Mouse (Mus musculus): ENCODE results near the gene Icos. TPM values are rescaled to one million over a fixed set of nuclear protein-coding genes. Genes with fewer than 3 reads are reported as not detected.

Icos gene
- polyA plus RNA-seq, 1 experiment = not detected

GRCm38 (mm10) chr1:60940620-60941019, 37.1 kb upstream of the Icos start:
- 71% methylated on average over 1 of the region's 1 CpGs for WGBS
- no peaks in the 10 kb centered on the region for H3K4me1 ChIP-seq (ENCODE audit: control insufficient read depth, insufficient read depth, low read length)

DNA sequence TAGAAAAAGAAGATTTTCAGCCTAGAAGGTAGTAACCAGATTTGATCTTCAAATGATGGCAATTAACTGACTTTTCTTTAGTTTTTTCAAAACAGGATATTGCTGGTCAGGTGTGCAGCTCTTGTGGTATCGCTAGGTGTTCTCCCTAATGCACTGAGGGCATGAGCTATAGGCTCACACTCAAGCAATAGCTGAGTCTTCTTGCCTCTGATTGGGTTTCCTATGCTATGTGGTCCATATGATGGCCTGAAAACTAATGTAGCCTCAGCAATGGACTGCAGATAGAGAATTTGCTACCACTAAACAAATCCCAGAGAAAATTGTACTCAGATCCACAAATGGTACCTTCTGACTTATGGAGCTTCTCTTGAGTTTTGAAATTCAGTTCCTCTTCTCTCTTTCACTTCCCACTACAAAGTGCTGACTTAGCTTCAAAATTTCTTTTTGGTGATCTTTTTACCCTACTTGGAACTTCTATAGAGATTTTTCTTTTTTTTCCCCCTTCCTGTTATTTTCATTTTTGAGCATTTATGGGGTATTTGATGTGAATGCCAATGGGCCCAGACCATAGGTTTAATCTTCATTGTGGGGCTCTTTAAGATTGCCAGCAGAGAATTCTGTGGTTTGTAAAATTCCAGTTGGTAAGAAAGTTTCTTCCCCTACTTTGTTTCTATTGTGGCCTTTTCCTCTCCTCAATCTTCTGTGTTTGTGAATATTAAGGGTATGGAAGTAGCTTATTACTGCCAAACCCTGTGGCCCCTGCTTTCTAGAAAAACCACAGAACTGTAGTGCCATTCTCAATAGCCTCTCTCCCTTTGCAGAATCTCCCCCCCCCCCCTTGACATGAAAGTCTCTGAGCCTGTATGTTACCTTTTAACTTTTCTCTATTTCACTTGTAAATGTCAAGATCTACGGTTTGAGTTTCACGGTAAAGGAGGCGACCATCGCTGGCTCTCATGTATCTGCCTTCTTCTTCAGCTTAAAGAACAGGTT, 36.4 kb upstream of the Icos start:
- H3K27me3 ChIP-seq (ENCODE audit: control insufficient read depth, insufficient read depth, low read length) = no peaks in the 10 kb centered on the region
- no peak for TF ChIP-seq POLR2A (IDR thresholded peaks at IDR 0.05; ENCODE audit: borderline replicate concordance, insufficient read depth, low read length)
- TF ChIP-seq CTCF (IDR thresholded peaks at IDR 0.05; ENCODE audit: borderline replicate concordance, insufficient read depth, low read depth, low read length) = no peak
- 95% methylated on average over 5 of the region's 5 CpGs for WGBS

More at GRCm38 (mm10) chr1:60940620-60941019, 37.1 kb upstream of the Icos start:
- no peak for TF ChIP-seq CTCF (IDR thresholded peaks at IDR 0.05; ENCODE audit: borderline replicate concordance, insufficient read depth, low read depth, low read length)
- TF ChIP-seq POLR2A (IDR thresholded peaks at IDR 0.05; ENCODE audit: borderline replicate concordance, insufficient read depth, low read length) = no peak
- Histone ChIP-seq H3K4me3 (replicated peaks; ENCODE audit: insufficient read depth, low read depth, low read length) (no peak overlapping the region), H3K27me3 (ENCODE audit: control insufficient read depth, insufficient read depth, low read length) (no peaks in the 10 kb centered on the region), H3K27ac (ENCODE audit: insufficient read depth, low read length) (no peak overlapping the region)
- no peak for DNase-seq

GRCm38 (mm10) chr1:60942921-60943320, 34.8 kb upstream of the Icos start:
- H3K4me3 ChIP-seq (replicated peaks; ENCODE audit: insufficient read depth, low read depth, low read length) = no peak overlapping the region
- no peaks in the 10 kb centered on the region for H3K27me3 ChIP-seq (ENCODE audit: control insufficient read depth, insufficient read depth, low read length)
- no peaks in the 10 kb centered on the region for H3K4me1 ChIP-seq (ENCODE audit: control insufficient read depth, insufficient read depth, low read length)
- TF ChIP-seq POLR2A (IDR thresholded peaks at IDR 0.05; ENCODE audit: borderline replicate concordance, insufficient read depth, low read length) (no peak), CTCF (IDR thresholded peaks at IDR 0.05; ENCODE audit: borderline replicate concordance, insufficient read depth, low read depth, low read length) (no peak)
- WGBS = 93% methylated on average over 2 of the region's 2 CpGs
- no peak overlapping the region for H3K27ac ChIP-seq (ENCODE audit: insufficient read depth, low read length)
- DNase-seq = no peak

More for the DNA sequence above, 36.4 kb upstream of the Icos start:
- DNase-seq = no peak
- Histone ChIP-seq H3K4me3 (replicated peaks; ENCODE audit: insufficient read depth, low read depth, low read length) (no peak overlapping the region), H3K27ac (ENCODE audit: insufficient read depth, low read length) (no peak overlapping the region), H3K4me1 (ENCODE audit: control insufficient read depth, insufficient read depth, low read length) (no peaks in the 10 kb centered on the region)

GRCm38 (mm10) chr1:60945633-60946401, 31.9 kb upstream of the Icos start:
- Histone ChIP-seq H3K27me3 (ENCODE audit: control insufficient read depth, insufficient read depth, low read length) (no peaks in the 10 kb centered on the region), H3K27ac (ENCODE audit: insufficient read depth, low read length) (no peak overlapping the region), H3K4me1 (ENCODE audit: control insufficient read depth, insufficient read depth, low read length) (no peaks in the 10 kb centered on the region), H3K4me3 (replicated peaks; ENCODE audit: insufficient read depth, low read depth, low read length) (no peak overlapping the region)
- WGBS = 73% methylated on average over 8 of the region's 8 CpGs
- no peak for DNase-seq
- TF ChIP-seq POLR2A (IDR thresholded peaks at IDR 0.05; ENCODE audit: borderline replicate concordance, insufficient read depth, low read length) (no peak), CTCF (IDR thresholded peaks at IDR 0.05; ENCODE audit: borderline replicate concordance, insufficient read depth, low read depth, low read length) (no peak)

GRCm38 (mm10) chr1:60948112-60948511, 29.6 kb upstream of the Icos start:
- H3K27me3 ChIP-seq (ENCODE audit: control insufficient read depth, insufficient read depth, low read length) = no peaks in the 10 kb centered on the region
- TF ChIP-seq CTCF (IDR thresholded peaks at IDR 0.05; ENCODE audit: borderline replicate concordance, insufficient read depth, low read depth, low read length) (no peak), POLR2A (IDR thresholded peaks at IDR 0.05; ENCODE audit: borderline replicate concordance, insufficient read depth, low read length) (no peak)
- no peaks in the 10 kb centered on the region for H3K4me1 ChIP-seq (ENCODE audit: control insufficient read depth, insufficient read depth, low read length)
- no peak for DNase-seq
- no peak overlapping the region for H3K4me3 ChIP-seq (replicated peaks; ENCODE audit: insufficient read depth, low read depth, low read length)
- H3K27ac ChIP-seq (ENCODE audit: insufficient read depth, low read length) = no peak overlapping the region
- WGBS = 76% methylated on average over 6 of the region's 6 CpGs

GRCm38 (mm10) chr1:60952958-60953357, 24.8 kb upstream of the Icos start:
- Histone ChIP-seq H3K27me3 (ENCODE audit: control insufficient read depth, insufficient read depth, low read length) (no peaks in the 10 kb centered on the region), H3K27ac (ENCODE audit: insufficient read depth, low read length) (no peak overlapping the region), H3K4me1 (ENCODE audit: control insufficient read depth, insufficient read depth, low read length) (no peaks in the 10 kb centered on the region), H3K4me3 (replicated peaks; ENCODE audit: insufficient read depth, low read depth, low read length) (no peak overlapping the region)
- no peak for DNase-seq
- no peak for TF ChIP-seq POLR2A (IDR thresholded peaks at IDR 0.05; ENCODE audit: borderline replicate concordance, insufficient read depth, low read length)
- no peak for TF ChIP-seq CTCF (IDR thresholded peaks at IDR 0.05; ENCODE audit: borderline replicate concordance, insufficient read depth, low read depth, low read length)
- 56% methylated on average over 7 of the region's 7 CpGs for WGBS

DNA sequence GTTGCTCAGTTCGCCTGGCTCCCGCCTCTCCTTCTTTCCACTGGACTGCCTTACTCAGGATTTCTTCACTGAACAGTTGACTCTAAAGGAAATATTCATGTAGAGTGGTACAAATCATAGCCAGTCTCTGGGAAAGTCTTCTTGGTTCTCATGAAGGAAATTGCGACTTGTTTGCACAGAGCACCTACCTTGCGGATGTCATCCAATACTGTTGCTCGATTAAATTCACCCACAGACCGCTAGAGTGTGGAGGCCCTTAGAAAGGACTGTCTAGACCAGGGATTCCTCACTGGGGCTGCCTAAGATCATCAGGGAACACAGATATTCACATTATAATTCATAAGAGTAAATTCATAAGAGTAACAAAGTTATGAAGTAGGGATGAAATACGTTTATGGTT, 24.0 kb upstream of the Icos start:
- Histone ChIP-seq H3K27ac (ENCODE audit: insufficient read depth, low read length) (no peak overlapping the region), H3K4me3 (replicated peaks; ENCODE audit: insufficient read depth, low read depth, low read length) (no peak overlapping the region), H3K4me1 (ENCODE audit: control insufficient read depth, insufficient read depth, low read length) (no peaks in the 10 kb centered on the region), H3K27me3 (ENCODE audit: control insufficient read depth, insufficient read depth, low read length) (no peaks in the 10 kb centered on the region)
- TF ChIP-seq CTCF (IDR thresholded peaks at IDR 0.05; ENCODE audit: borderline replicate concordance, insufficient read depth, low read depth, low read length) = no peak
- TF ChIP-seq POLR2A (IDR thresholded peaks at IDR 0.05; ENCODE audit: borderline replicate concordance, insufficient read depth, low read length) = no peak
- no peak for DNase-seq
- 96% methylated on average over 7 of the region's 7 CpGs for WGBS
